Mouse (Mus musculus) bone marrow macrophage, adult 2 months (primary cell): Measurements from ENCODE around the gene Shc3.

Experiments used
- CTCF ChIP-seq: IDR thresholded peaks from 2 replicates; pipeline ENCODE4 v1.5.1; 2012; ENCODE audit warnings: low read depth, mild to moderate bottlenecking, low read length, moderate library complexity
- POLR2A ChIP-seq: IDR thresholded peaks from 2 replicates; pipeline ENCODE4 v1.6.1; 2012; ENCODE audit warnings: mild to moderate bottlenecking, low read depth, low read length, borderline replicate concordance

GRCm38 (mm10) chr13:51566371-51567077, 2.7 kb downstream of the Shc3 start:
- TF ChIP-seq CTCF (no peak), POLR2A (no peak)
